ENCODE assay signal across 13 mouse cellular contexts in the genomic region with DNA sequence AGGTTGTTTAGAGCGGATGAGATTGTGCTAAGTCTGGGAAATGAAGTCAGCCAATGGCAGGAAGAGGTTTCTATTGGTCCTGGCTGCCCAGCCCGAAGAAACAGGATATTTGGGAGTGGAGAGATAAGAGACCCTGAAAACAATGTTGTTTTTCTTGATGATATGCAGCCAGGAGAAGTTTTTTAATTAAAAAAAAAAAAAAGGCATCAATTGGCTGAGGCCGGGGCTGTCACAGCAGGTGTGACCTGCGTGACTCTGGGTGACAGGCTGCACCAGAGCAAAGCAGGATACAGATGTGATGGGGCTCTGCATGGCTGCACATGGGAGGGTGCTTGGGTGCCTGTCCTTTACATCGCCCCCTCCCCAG.
A peak's percentile ranks its signal among the peaks of the same experiment; 100 is the strongest.
DNase-seq lines count a peak whose midpoint lies in the region; ATAC-seq and TF ChIP-seq lines count a peak whose summit lies in the region.
"Had no signal": no experiment of that assay in that cellular context is flagged by ENCODE, and none has a peak within 500 bp of the region (broad histone marks: within the 10 kb centered on the region; RNA-seq: fewer than 3 reads in every experiment).

No protein-coding gene starts in this region.

- no peak overlapping the region; the same call in 1 of the 2 replicates for H3K9ac ChIP-seq in liver, postnatal 0 days (replicated peaks)
- no peak overlapping the region for H3K9ac ChIP-seq in forebrain, postnatal 0 days
- H3K9ac ChIP-seq: forebrain, embryonic 15.5 days; hindbrain, embryonic 15.5 days; midbrain, embryonic 12.5 days had no signal

- H3K27me3 ChIP-seq in liver, postnatal 0 days (ENCODE audit: insufficient read depth, low read length): no peaks in the 10 kb centered on the region
- H3K27me3 ChIP-seq in forebrain, postnatal 0 days (ENCODE audit: insufficient read depth, low read length): no peaks in the 10 kb centered on the region
- H3K27me3 ChIP-seq: forebrain, embryonic 15.5 days; hindbrain, embryonic 15.5 days; midbrain, embryonic 12.5 days had no signal

- H3K27ac ChIP-seq in gastrocnemius, adult 2 months: peak overlapping the region; percentile 90
- H3K27ac ChIP-seq in liver, postnatal 0 days (ENCODE audit: low read depth): peak overlapping the region; percentile 67
- no peak overlapping the region for H3K27ac ChIP-seq in forebrain, postnatal 0 days (ENCODE audit: low read depth, low read length)
- H3K27ac ChIP-seq: forebrain, embryonic 15.5 days; midbrain, embryonic 12.5 days had no signal

- WGBS in liver, postnatal 0 days (ENCODE audit: insufficient replicate concordance): 25% methylated on average over 5 of the region's 5 CpGs
- WGBS in forebrain, postnatal 0 days: 87% methylated on average over 5 of the region's 5 CpGs

- peak overlapping the region; percentile 70 for H3K4me3 ChIP-seq in gastrocnemius, adult 2 months
- H3K4me3 ChIP-seq in liver, postnatal 0 days (ENCODE audit: low read depth, low read length): 0 out of 2 replicates have a peak overlapping the region, but pooled peaks have one; percentile 42
- H3K4me3 ChIP-seq in forebrain, postnatal 0 days (ENCODE audit: low read depth, low read length): no peak overlapping the region
- H3K4me3 ChIP-seq: forebrain, embryonic 15.5 days; midbrain, embryonic 12.5 days had no signal

- H3K9me3 ChIP-seq in liver, postnatal 0 days (ENCODE audit: low read length): no peaks in the 10 kb centered on the region
- H3K9me3 ChIP-seq in forebrain, postnatal 0 days (ENCODE audit: low read length): no peaks in the 10 kb centered on the region
- H3K9me3 ChIP-seq: forebrain, embryonic 15.5 days; hindbrain, embryonic 15.5 days; midbrain, embryonic 12.5 days had no signal

- peak; percentile 39 for DNase-seq in gastrocnemius, adult 2 months
- no peak for DNase-seq in gastrocnemius, adult 18-20 months (ENCODE audit: low spot score)
- no peak for DNase-seq in liver, postnatal 0 days
- DNase-seq in cerebellum, postnatal 25 days: no peak
- DNase-seq in cerebellum, adult 8-10 months: no peak
- DNase-seq in forebrain, postnatal 0 days: no peak
- DNase-seq: adrenal gland, postnatal 25 days; embryo, embryonic 11 days had no signal

- TF ChIP-seq EP300 in liver, postnatal 0 days (IDR thresholded peaks at IDR 0.05; ENCODE audit: low read depth): no peak

- TF ChIP-seq CTCF in gastrocnemius, adult 2 months (IDR thresholded peaks at IDR 0.05): no peak
- no peak for TF ChIP-seq CTCF in liver, postnatal 0 days (IDR thresholded peaks at IDR 0.05; ENCODE audit: low read depth)
- no peak for TF ChIP-seq CTCF in forebrain, postnatal 0 days (IDR thresholded peaks at IDR 0.05; ENCODE audit: low read depth)

- no peaks in the 10 kb centered on the region for H3K36me3 ChIP-seq in liver, postnatal 0 days (replicated peaks; ENCODE audit: insufficient read depth, low read length)
- H3K36me3 ChIP-seq in forebrain, postnatal 0 days (ENCODE audit: insufficient read depth): no peaks in the 10 kb centered on the region
- H3K36me3 ChIP-seq: forebrain, embryonic 15.5 days; hindbrain, embryonic 15.5 days; midbrain, embryonic 12.5 days had no signal

- intact Hi-C loops in gastrocnemius, adult 2 months (cut with DNase I): no loop called here

- H3K4me1 ChIP-seq in liver, postnatal 0 days (ENCODE audit: insufficient read depth): peaks cover 7% of the 10 kb centered on the region
- H3K4me1 ChIP-seq in forebrain, postnatal 0 days (ENCODE audit: insufficient read depth): no peaks in the 10 kb centered on the region
- H3K4me1 ChIP-seq: forebrain, embryonic 15.5 days; hindbrain, embryonic 15.5 days; midbrain, embryonic 12.5 days had no signal

- peak; percentile 48 for ATAC-seq in common myeloid progenitor, adult 5-6 weeks (replicated peaks; ENCODE audit: low read depth, poor library complexity, severe bottlenecking)
- peak; percentile 43 to 65; a peak in 3 of 4 replicates for ATAC-seq in hematopoietic stem cell, adult 5-6 weeks (replicated peaks in 1 of 2; ENCODE audit: insufficient read depth in 1 of 2, low FRiP score in 2 of 2, low TSS enrichment in 1 of 2, low read depth in 1 of 2, poor library complexity in 2 of 2, severe bottlenecking in 2 of 2)
- peak; percentile 38; the same call in 1 of the 2 replicates for ATAC-seq in liver, postnatal 0 days
- no peak for ATAC-seq in forebrain, postnatal 0 days
- ATAC-seq: forebrain, embryonic 15.5 days had no signal

- H3K4me2 ChIP-seq in liver, postnatal 0 days (ENCODE audit: low read depth, low read length): peak overlapping the region; percentile 61; the same call in 1 of the 2 replicates
- H3K4me2 ChIP-seq in forebrain, postnatal 0 days (ENCODE audit: low read depth): no peak overlapping the region
- H3K4me2 ChIP-seq: forebrain, embryonic 15.5 days; hindbrain, embryonic 15.5 days; midbrain, embryonic 12.5 days had no signal
